Mouse (Mus musculus) liver, adult 2 months (tissue): ENCODE results near the gene Tpgs1.

Experiments
- CTCF ChIP-seq: fragments of 200-500 bp; IDR thresholded peaks from 2 replicates; pipeline ENCODE4 v1.5.1; 2011; ENCODE audit warnings: low read depth, low read length, control low read depth
- POLR2A ChIP-seq: fragments of 200-500 bp; IDR thresholded peaks from 2 replicates; pipeline ENCODE4 v1.6.1; 2011; ENCODE audit warnings: low read length, control low read depth; ENCODE audit not compliant: insufficient read depth; ENCODE audit errors: extremely low read depth

DNA sequence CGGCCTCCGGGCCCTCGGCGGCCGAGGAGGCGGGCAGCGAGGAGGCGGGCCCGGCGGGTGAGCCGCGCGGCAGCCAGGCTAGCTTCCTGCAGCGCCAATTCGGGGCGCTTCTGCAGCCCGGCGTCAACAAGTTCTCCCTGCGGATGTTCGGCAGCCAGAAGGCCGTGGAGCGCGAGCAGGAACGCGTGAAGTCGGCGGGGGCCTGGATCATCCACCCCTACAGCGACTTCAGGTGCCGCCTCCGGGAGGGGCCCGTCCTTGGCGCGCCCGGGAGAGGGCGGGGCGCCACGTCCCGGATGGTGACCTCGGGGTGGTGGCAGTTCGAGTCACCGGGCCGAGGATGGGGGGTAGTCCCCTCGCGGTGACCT is 47.8 kb downstream of the Tpgs1 start:
- TF ChIP-seq POLR2A, result no peak
- TF ChIP-seq CTCF, result no peak
